Mouse (Mus musculus): Measurements from ENCODE around the gene Lsm4. TPM values are rescaled to one million over a fixed set of nuclear protein-coding genes. Genes with fewer than 3 reads are reported as not detected.

The Lsm4 gene
- total and polyA plus RNA-seq, 3 experiments: 94.1 to 889 (median 174) TPM

DNA sequence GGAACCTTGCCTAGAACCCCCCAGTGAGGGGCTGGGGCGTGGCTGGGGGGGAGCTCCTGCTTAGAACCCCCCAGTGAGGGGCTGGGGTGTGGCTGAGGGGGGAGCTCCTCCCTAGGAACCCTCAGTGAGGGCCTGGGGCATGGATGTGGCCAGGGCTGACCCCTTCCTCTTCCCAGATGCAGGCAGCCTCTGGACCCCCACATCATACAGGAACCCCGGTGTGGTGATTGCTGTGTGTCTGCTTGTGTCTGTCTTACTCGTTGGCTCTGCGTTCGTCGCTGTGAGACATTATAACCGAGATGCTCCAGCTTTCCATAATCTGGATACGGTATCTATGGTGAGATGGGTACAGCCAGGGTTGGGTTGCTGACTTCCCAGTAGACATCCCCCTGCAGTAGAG is 48.6 kb downstream of the Lsm4 start:
- TF ChIP-seq CTCF (IDR thresholded peaks at IDR 0.05; ENCODE audit: low read depth, low read length) (no peak), TAL1 (conservative IDR thresholded peaks at IDR 0.05; ENCODE audit: low read depth, low read length) (no peak), POLR2AphosphoS5 (IDR thresholded peaks at IDR 0.05; ENCODE audit: insufficient replicate concordance, low read depth, low read length) (no peak), GATA2 (IDR thresholded peaks at IDR 0.05; ENCODE audit: borderline replicate concordance, low read depth, low read length) (no peak), GATA1 (IDR thresholded peaks at IDR 0.05; ENCODE audit: borderline replicate concordance, low read length) (no peak)
- ATAC-seq (ENCODE audit: extremely low read depth, insufficient number of reproducible peaks, low FRiP score, poor library complexity, severe bottlenecking) (no peak), DNase-seq (ENCODE audit: low spot score) (no peak)
- no peak overlapping the region for H3K4me3 ChIP-seq (ENCODE audit: low read depth, low read length)
- H3K27me3 ChIP-seq (ENCODE audit: insufficient read depth, low read length): peaks cover 50% of the 10 kb centered on the region
- H3K4me1 ChIP-seq (ENCODE audit: insufficient read depth, low read depth, low read length): peaks cover 23% of the 10 kb centered on the region
- H3K9me3 ChIP-seq (replicated peaks): no peaks in the 10 kb centered on the region
- no peaks in the 10 kb centered on the region for H3K36me3 ChIP-seq (replicated peaks)

DNA sequence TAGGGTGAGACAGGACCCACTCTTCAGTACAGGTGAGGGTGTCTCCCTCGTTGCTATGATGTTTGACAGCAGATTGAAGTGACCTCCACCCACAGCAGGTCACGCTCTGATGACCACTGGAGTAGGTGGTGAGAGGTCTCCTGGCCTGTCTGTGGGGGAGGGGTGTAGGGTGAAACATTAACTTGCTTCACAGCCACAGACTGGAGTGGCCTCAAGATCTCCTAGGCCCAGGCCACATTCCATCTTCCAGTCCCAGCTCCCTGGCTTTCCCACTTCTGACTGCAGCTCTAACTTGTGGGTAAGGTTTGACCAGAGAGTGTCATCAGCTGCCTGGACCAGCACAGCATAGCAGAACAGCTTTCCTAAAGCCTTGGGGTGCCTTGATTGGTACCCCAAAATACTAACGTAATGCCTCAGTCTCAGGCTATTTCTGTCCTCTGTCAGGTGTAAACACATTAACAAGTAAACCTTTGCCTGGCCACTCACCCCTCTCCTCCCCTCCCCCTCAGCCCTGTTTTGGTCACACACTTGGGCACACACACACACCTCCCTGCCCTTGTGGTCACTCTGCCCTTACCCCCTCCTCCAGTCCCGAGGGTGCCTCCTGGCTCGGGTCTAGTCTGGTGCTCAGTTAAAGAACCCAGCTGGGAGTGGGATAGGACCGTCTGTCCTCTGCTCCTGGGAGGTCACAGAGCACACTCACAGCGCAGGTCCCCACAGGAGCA is 50.6 kb downstream of the Lsm4 start, which contains the start of gene Pde4c:
Gene Pde4c, plus strand, starts transcription at position 235 of the 725 bp plus-strand sequence.
- peaks cover 15% of the 10 kb centered on the region for H3K4me1 ChIP-seq (ENCODE audit: insufficient read depth, low read depth, low read length)
- DNase-seq (ENCODE audit: low spot score): no peak
- H3K36me3 ChIP-seq (replicated peaks): no peaks in the 10 kb centered on the region
- no peak within 1 kb of the TSS for H3K4me3 ChIP-seq (ENCODE audit: low read depth, low read length)
- no peaks in the 10 kb centered on the region for H3K9me3 ChIP-seq (replicated peaks)
- TF ChIP-seq CTCF (IDR thresholded peaks at IDR 0.05; ENCODE audit: low read depth, low read length) (no peak), GATA1 (IDR thresholded peaks at IDR 0.05; ENCODE audit: borderline replicate concordance, low read length) (no peak), POLR2AphosphoS5 (IDR thresholded peaks at IDR 0.05; ENCODE audit: insufficient replicate concordance, low read depth, low read length) (no peak)
- no peak for ATAC-seq (ENCODE audit: extremely low read depth, insufficient number of reproducible peaks, low FRiP score, poor library complexity, severe bottlenecking)
- peaks cover 52% of the 10 kb centered on the region for H3K27me3 ChIP-seq (ENCODE audit: insufficient read depth, low read length)

DNA sequence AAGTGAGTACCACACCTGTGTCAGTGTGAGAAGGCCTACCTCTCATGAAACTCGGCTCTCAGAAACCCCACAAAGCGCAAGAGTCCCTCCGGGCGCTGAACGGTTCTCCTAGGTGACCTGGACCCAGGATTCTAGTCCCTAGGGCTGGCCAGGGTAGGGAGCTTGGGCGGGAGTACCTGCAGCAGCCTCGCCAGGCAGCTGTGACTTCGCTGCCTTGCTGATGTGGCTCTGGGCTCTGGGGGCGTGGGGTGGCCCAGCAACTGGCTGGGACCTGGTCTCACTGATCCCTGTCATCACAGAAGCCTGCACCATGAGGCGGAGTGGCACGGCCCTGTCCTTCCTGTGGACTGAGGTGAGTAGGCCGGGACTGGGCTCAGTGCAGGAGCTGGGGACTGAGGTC is 51.2 kb downstream of the Lsm4 start:
- no peaks in the 10 kb centered on the region for H3K9me3 ChIP-seq (replicated peaks)
- H3K4me3 ChIP-seq (ENCODE audit: low read depth, low read length): no peak overlapping the region
- ATAC-seq (ENCODE audit: extremely low read depth, insufficient number of reproducible peaks, low FRiP score, poor library complexity, severe bottlenecking) (no peak), DNase-seq (ENCODE audit: low spot score) (no peak)
- peaks cover 57% of the 10 kb centered on the region for H3K27me3 ChIP-seq (ENCODE audit: insufficient read depth, low read length)
- H3K36me3 ChIP-seq (replicated peaks): no peaks in the 10 kb centered on the region
- H3K4me1 ChIP-seq (ENCODE audit: insufficient read depth, low read depth, low read length): peaks cover 15% of the 10 kb centered on the region
- TF ChIP-seq POLR2AphosphoS5 (IDR thresholded peaks at IDR 0.05; ENCODE audit: insufficient replicate concordance, low read depth, low read length) (no peak), TAL1 (conservative IDR thresholded peaks at IDR 0.05; ENCODE audit: low read depth, low read length) (no peak)

DNA sequence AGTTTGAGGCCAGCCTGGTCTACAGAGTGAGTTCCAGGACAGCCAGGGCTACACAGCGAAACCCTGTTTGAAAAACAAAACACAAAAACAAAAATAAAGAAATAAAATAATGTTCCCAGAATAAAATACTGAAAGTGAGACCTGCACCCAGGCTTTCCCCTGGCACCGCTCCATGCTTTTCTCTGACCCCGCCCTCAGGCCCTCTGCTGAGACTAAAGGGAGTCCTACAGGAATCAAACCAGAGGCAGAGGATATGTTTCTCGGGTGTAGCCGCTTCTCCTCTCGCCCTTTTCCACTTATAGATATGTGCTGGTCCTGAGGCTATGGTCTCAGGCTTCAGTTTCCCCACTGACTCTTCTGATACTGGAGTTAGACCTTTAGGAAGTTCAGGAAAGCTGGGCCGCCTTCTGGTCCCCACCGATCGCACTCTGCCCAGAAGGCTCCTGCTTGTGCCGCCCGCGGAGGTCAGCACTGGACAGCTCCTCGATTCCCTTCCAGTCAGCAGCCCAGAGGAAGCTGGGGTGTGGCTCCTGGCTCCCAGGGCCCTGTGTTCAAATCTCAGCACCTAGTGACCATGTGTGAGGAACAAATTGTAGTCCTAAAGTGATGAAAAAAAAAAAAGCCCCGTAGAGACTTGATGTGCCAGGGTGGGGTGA is 52.9 kb downstream of the Lsm4 start:
- H3K36me3 ChIP-seq (replicated peaks): no peaks in the 10 kb centered on the region
- DNase-seq (ENCODE audit: low spot score) (no peak), ATAC-seq (ENCODE audit: extremely low read depth, insufficient number of reproducible peaks, low FRiP score, poor library complexity, severe bottlenecking) (no peak)
- no peak overlapping the region for H3K4me3 ChIP-seq (ENCODE audit: low read depth, low read length)
- H3K4me1 ChIP-seq (ENCODE audit: insufficient read depth, low read depth, low read length): peaks cover 19% of the 10 kb centered on the region
- peaks cover 65% of the 10 kb centered on the region for H3K27me3 ChIP-seq (ENCODE audit: insufficient read depth, low read length)
- TF ChIP-seq GATA2 (IDR thresholded peaks at IDR 0.05; ENCODE audit: borderline replicate concordance, low read depth, low read length): no peak
- no peak for TF ChIP-seq TAL1 (conservative IDR thresholded peaks at IDR 0.05; ENCODE audit: low read depth, low read length)
- no peak for TF ChIP-seq POLR2AphosphoS5 (IDR thresholded peaks at IDR 0.05; ENCODE audit: insufficient replicate concordance, low read depth, low read length)
- TF ChIP-seq CTCF (IDR thresholded peaks at IDR 0.05; ENCODE audit: low read depth, low read length): no peak
- no peak for TF ChIP-seq GATA1 (IDR thresholded peaks at IDR 0.05; ENCODE audit: borderline replicate concordance, low read length)
- no peaks in the 10 kb centered on the region for H3K9me3 ChIP-seq (replicated peaks)

DNA sequence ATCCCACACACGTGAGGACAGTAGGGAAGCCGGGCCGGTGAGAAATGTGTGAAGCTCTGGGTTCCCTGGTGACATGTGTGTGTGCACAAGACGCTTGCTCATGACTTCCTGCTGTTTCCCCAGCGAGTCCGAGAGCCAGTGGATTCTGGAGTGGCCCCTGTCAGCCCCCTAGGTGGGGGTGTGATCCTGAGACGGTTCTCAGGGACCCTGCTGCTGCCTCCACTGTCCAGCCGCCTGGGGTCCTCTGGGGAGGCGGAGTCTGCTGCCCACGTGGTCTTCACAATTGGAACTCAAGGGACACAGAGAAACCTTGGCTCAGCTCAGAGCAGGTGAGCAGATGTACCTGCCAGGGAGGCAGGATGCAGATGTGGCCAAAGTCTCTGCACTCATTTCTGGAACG is 53.7 kb downstream of the Lsm4 start:
- H3K4me1 ChIP-seq (ENCODE audit: insufficient read depth, low read depth, low read length): peaks cover 19% of the 10 kb centered on the region
- TF ChIP-seq TAL1 (conservative IDR thresholded peaks at IDR 0.05; ENCODE audit: low read depth, low read length) (no peak), POLR2AphosphoS5 (IDR thresholded peaks at IDR 0.05; ENCODE audit: insufficient replicate concordance, low read depth, low read length) (no peak), GATA1 (IDR thresholded peaks at IDR 0.05; ENCODE audit: borderline replicate concordance, low read length) (no peak), CTCF (IDR thresholded peaks at IDR 0.05; ENCODE audit: low read depth, low read length) (no peak), GATA2 (IDR thresholded peaks at IDR 0.05; ENCODE audit: borderline replicate concordance, low read depth, low read length) (no peak)
- H3K36me3 ChIP-seq (replicated peaks): no peaks in the 10 kb centered on the region
- no peak overlapping the region for H3K4me3 ChIP-seq (ENCODE audit: low read depth, low read length)
- ATAC-seq (ENCODE audit: extremely low read depth, insufficient number of reproducible peaks, low FRiP score, poor library complexity, severe bottlenecking) (no peak), DNase-seq (ENCODE audit: low spot score) (no peak)
- H3K9me3 ChIP-seq (replicated peaks): no peaks in the 10 kb centered on the region
- H3K27me3 ChIP-seq (ENCODE audit: insufficient read depth, low read length): peaks cover 65% of the 10 kb centered on the region

Other genes starting within 250 kb of the Lsm4 start
Only the 20 nearest of the 29 such genes appear.
- 43.6 and 44.2 TPM in 2 replicates for gene Rex1bd, start 166.5 kb upstream of the Lsm4 start, total RNA-seq (2014; fragmentation: Nextera tagmentation)
- gene Rex1bd, start 166.5 kb upstream of the Lsm4 start, total RNA-seq (2017): 86.9 and 94.9 TPM in 2 replicates
- gene Rex1bd, start 166.5 kb upstream of the Lsm4 start, polyA plus RNA-seq (2012): 187 and 223 TPM in 2 replicates
- gene Uba52, start 162.4 kb upstream of the Lsm4 start, total RNA-seq (2014; fragmentation: Nextera tagmentation): 4,646 and 5,141 TPM in 2 replicates
- gene Uba52, start 162.4 kb upstream of the Lsm4 start, total RNA-seq (2017): 3,490 and 3,572 TPM in 2 replicates
- gene Uba52, start 162.4 kb upstream of the Lsm4 start, polyA plus RNA-seq (2012): 592 and 1,322 TPM in 2 replicates
- 228 and 232 TPM in 2 replicates for gene Fkbp8, start 145.5 kb upstream of the Lsm4 start, total RNA-seq (2014; fragmentation: Nextera tagmentation)
- 206 and 221 TPM in 2 replicates for gene Fkbp8, start 145.5 kb upstream of the Lsm4 start, total RNA-seq (2017)
- gene Fkbp8, start 145.5 kb upstream of the Lsm4 start, polyA plus RNA-seq (2012): 939 and 1,510 TPM in 2 replicates
- 180 and 189 TPM in 2 replicates for gene Kxd1, start 145.3 kb upstream of the Lsm4 start, total RNA-seq (2014; fragmentation: Nextera tagmentation)
- 47.5 and 50.9 TPM in 2 replicates for gene Kxd1, start 145.3 kb upstream of the Lsm4 start, total RNA-seq (2017)
- gene Kxd1, start 145.3 kb upstream of the Lsm4 start, polyA plus RNA-seq (2012): 40.0 and 49.9 TPM in 2 replicates
- gene Ell, start 133.8 kb upstream of the Lsm4 start, total RNA-seq (2014; fragmentation: Nextera tagmentation): 20.8 and 22.7 TPM in 2 replicates
- 7.6 and 9.1 TPM in 2 replicates for gene Ell, start 133.8 kb upstream of the Lsm4 start, total RNA-seq (2017)
- gene Ell, start 133.8 kb upstream of the Lsm4 start, polyA plus RNA-seq (2012): 56.4 and 59.0 TPM in 2 replicates
- gene Isyna1, start 78.9 kb upstream of the Lsm4 start, total RNA-seq (2014; fragmentation: Nextera tagmentation): 22.9 and 24.4 TPM in 2 replicates
- 35.8 and 36.8 TPM in 2 replicates for gene Isyna1, start 78.9 kb upstream of the Lsm4 start, total RNA-seq (2017)
- gene Isyna1, start 78.9 kb upstream of the Lsm4 start, polyA plus RNA-seq (2012): 141 and 157 TPM in 2 replicates
- 21.7 and 31.0 TPM in 2 replicates for gene Ssbp4, start 64.4 kb upstream of the Lsm4 start, total RNA-seq (2014; fragmentation: Nextera tagmentation)
- 51.7 and 114 TPM in 2 replicates for gene Ssbp4, start 64.4 kb upstream of the Lsm4 start, total RNA-seq (2017)
- 606 and 1,025 TPM in 2 replicates for gene Ssbp4, start 64.4 kb upstream of the Lsm4 start, polyA plus RNA-seq (2012)
- gene Lrrc25, start 57.1 kb upstream of the Lsm4 start, total RNA-seq (2014; fragmentation: Nextera tagmentation): 1.3 and 2.6 TPM in 2 replicates
- 1.2 and 1.6 TPM in 2 replicates for gene Lrrc25, start 57.1 kb upstream of the Lsm4 start, total RNA-seq (2017)
- 1.6 and 1.7 TPM in 2 replicates for gene Lrrc25, start 57.1 kb upstream of the Lsm4 start, polyA plus RNA-seq (2012)
- not detected in 2 replicates for gene Gdf15, start 40.8 kb upstream of the Lsm4 start, total RNA-seq (2014; fragmentation: Nextera tagmentation)
- gene Gdf15, start 40.8 kb upstream of the Lsm4 start, total RNA-seq (2017): not detected in 2 replicates
- 0.03 and 0.06 TPM in 2 replicates for gene Gdf15, start 40.8 kb upstream of the Lsm4 start, polyA plus RNA-seq (2012)
- 16.6 and 23.1 TPM in 2 replicates for gene Pgpep1, start 12.9 kb upstream of the Lsm4 start, total RNA-seq (2014; fragmentation: Nextera tagmentation)
- gene Pgpep1, start 12.9 kb upstream of the Lsm4 start, total RNA-seq (2017): 9.4 and 9.5 TPM in 2 replicates
- 3.1 and 3.3 TPM in 2 replicates for gene Pgpep1, start 12.9 kb upstream of the Lsm4 start, polyA plus RNA-seq (2012)
- 60.3 and 72.4 TPM in 2 replicates for gene Jund, start 25.7 kb downstream of the Lsm4 start, total RNA-seq (2014; fragmentation: Nextera tagmentation)
- 40.2 and 75.5 TPM in 2 replicates for gene Jund, start 25.7 kb downstream of the Lsm4 start, total RNA-seq (2017)
- 183 and 252 TPM in 2 replicates for gene Jund, start 25.7 kb downstream of the Lsm4 start, polyA plus RNA-seq (2012)
- gene Iqcn, start 30.2 kb downstream of the Lsm4 start, total RNA-seq (2014; fragmentation: Nextera tagmentation): not detected in 2 replicates
- gene Iqcn, start 30.2 kb downstream of the Lsm4 start, total RNA-seq (2017): 0.05 and 0.06 TPM in 2 replicates
- 0.02 TPM in 1 of 2 replicates, not detected in the other for gene Iqcn, start 30.2 kb downstream of the Lsm4 start, polyA plus RNA-seq (2012)
- 1.6 and 3.7 TPM in 2 replicates for gene Gm3336, start 45.3 kb downstream of the Lsm4 start, total RNA-seq (2014; fragmentation: Nextera tagmentation)
- gene Gm3336, start 45.3 kb downstream of the Lsm4 start, total RNA-seq (2017): 0.93 and 2.8 TPM in 2 replicates
- gene Gm3336, start 45.3 kb downstream of the Lsm4 start, polyA plus RNA-seq (2012): 0.66 and 0.68 TPM in 2 replicates
- gene Pde4c, start 50.5 kb downstream of the Lsm4 start, total RNA-seq (2014; fragmentation: Nextera tagmentation): 0.83 TPM in 1 of 2 replicates, not detected in the other
- 0.22 TPM in 1 of 2 replicates, not detected in the other for gene Pde4c, start 50.5 kb downstream of the Lsm4 start, total RNA-seq (2017)
- gene Pde4c, start 50.5 kb downstream of the Lsm4 start, polyA plus RNA-seq (2012): 0.41 and 0.95 TPM in 2 replicates
- 11.2 and 11.4 TPM in 2 replicates for gene Rab3a, start 81.4 kb downstream of the Lsm4 start, total RNA-seq (2014; fragmentation: Nextera tagmentation)
- gene Rab3a, start 81.4 kb downstream of the Lsm4 start, total RNA-seq (2017): 4.6 and 7.0 TPM in 2 replicates
- 10.8 and 15.4 TPM in 2 replicates for gene Rab3a, start 81.4 kb downstream of the Lsm4 start, polyA plus RNA-seq (2012)
- 63.1 and 67.1 TPM in 2 replicates for gene Mpv17l2, start 87.7 kb downstream of the Lsm4 start, total RNA-seq (2014; fragmentation: Nextera tagmentation)
- 13.5 and 13.9 TPM in 2 replicates for gene Mpv17l2, start 87.7 kb downstream of the Lsm4 start, total RNA-seq (2017)
- 89.1 and 101 TPM in 2 replicates for gene Mpv17l2, start 87.7 kb downstream of the Lsm4 start, polyA plus RNA-seq (2012)
- gene Pik3r2, start 103.5 kb downstream of the Lsm4 start, total RNA-seq (2014; fragmentation: Nextera tagmentation): 7.1 and 16.3 TPM in 2 replicates
- 11.8 and 13.3 TPM in 2 replicates for gene Pik3r2, start 103.5 kb downstream of the Lsm4 start, total RNA-seq (2017)
- gene Pik3r2, start 103.5 kb downstream of the Lsm4 start, polyA plus RNA-seq (2012): 55.0 and 68.8 TPM in 2 replicates
- gene Mast3, start 131.8 kb downstream of the Lsm4 start, total RNA-seq (2014; fragmentation: Nextera tagmentation): 79.8 and 104 TPM in 2 replicates
- 15.7 and 18.9 TPM in 2 replicates for gene Mast3, start 131.8 kb downstream of the Lsm4 start, total RNA-seq (2017)
- gene Mast3, start 131.8 kb downstream of the Lsm4 start, polyA plus RNA-seq (2012): 323 and 357 TPM in 2 replicates
- 1.9 and 2.7 TPM in 2 replicates for gene Il12rb1, start 135.2 kb downstream of the Lsm4 start, total RNA-seq (2014; fragmentation: Nextera tagmentation)
- gene Il12rb1, start 135.2 kb downstream of the Lsm4 start, total RNA-seq (2017): 2.3 and 3.1 TPM in 2 replicates
- 4.6 and 5.6 TPM in 2 replicates for gene Il12rb1, start 135.2 kb downstream of the Lsm4 start, polyA plus RNA-seq (2012)
- 7.4 and 19.6 TPM in 2 replicates for gene Arrdc2, start 166.5 kb downstream of the Lsm4 start, total RNA-seq (2014; fragmentation: Nextera tagmentation)
- gene Arrdc2, start 166.5 kb downstream of the Lsm4 start, total RNA-seq (2017): 12.3 and 15.0 TPM in 2 replicates
- gene Arrdc2, start 166.5 kb downstream of the Lsm4 start, polyA plus RNA-seq (2012): 78.9 and 92.7 TPM in 2 replicates